Mouse (Mus musculus) granulocyte monocyte progenitor cell, adult 5-6 weeks (primary cell): ENCODE measurements around the gene Gm8298. TPM values are rescaled to one million over a fixed set of nuclear protein-coding genes. Genes with fewer than 3 reads are reported as not detected.
"Not testable (repeated sequence)": the region's sequence is repeated elsewhere in the genome, so short reads cannot be mapped to it uniquely, and the experiment has no call there.

Experiments
- ATAC-seq: replicated peaks from 2 replicates; pipeline ENCODE4 v1.8.0; 2016; ENCODE audit warnings: mild to moderate bottlenecking, moderate TSS enrichment, inconsistent platforms; ENCODE audit not compliant: poor library complexity, severe bottlenecking
- total RNA-seq, 2 experiments: library from RNA; stranded (forward) in 1 of 2; stranded (reverse) in 1 of 2; fragments of 200-712, 200-1000 nt in 1 of 2; fragments of >200 nt in 1 of 2; fragmentation: Nextera tagmentation in 1 of 2; gene quantifications; 2 replicates each; pipeline ENCODE4 v1.2.3; 2014 to 2017

Gm8298 gene
- total RNA-seq (2014; fragmentation: Nextera tagmentation) (not detected in 2 replicates), total RNA-seq (2017) (not detected in 2 replicates)

DNA sequence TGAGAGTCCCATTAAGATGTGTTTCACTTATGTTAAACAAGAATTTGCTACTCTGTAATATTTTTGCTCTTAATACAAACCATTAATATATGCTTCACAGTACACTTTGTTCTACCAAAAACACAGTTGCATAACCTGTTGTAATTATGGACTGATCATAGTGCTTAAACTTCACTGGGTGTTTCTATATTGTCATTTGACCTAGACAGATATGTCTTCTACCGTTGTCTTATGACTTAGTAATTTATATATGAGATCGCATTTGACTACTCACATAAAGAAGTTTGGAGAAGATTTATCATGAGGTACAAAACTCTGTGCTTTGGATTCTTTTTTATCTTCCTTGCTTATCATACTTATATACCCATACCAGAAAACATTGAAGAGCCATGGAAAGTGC, at the start of gene Gm8298:
Gene Gm8298 (plus strand): TSS at position 301 of the 400 bp plus-strand sequence.
- no peak for ATAC-seq

GRCm38 (mm10) chr3:59813169-59813568, 47.7 kb upstream of the Gm8298 start:
- ATAC-seq = no peak

GRCm38 (mm10) chr3:59870765-59871164, 9.9 kb downstream of the Gm8298 start:
- ATAC-seq = peak; percentile 56; the same call in 1 of the 2 replicates

- ATAC-seq = not testable (repeated sequence)
Measured at GRCm38 (mm10) chr3:59877601-59878000, 16.8 kb downstream of the Gm8298 start.

DNA sequence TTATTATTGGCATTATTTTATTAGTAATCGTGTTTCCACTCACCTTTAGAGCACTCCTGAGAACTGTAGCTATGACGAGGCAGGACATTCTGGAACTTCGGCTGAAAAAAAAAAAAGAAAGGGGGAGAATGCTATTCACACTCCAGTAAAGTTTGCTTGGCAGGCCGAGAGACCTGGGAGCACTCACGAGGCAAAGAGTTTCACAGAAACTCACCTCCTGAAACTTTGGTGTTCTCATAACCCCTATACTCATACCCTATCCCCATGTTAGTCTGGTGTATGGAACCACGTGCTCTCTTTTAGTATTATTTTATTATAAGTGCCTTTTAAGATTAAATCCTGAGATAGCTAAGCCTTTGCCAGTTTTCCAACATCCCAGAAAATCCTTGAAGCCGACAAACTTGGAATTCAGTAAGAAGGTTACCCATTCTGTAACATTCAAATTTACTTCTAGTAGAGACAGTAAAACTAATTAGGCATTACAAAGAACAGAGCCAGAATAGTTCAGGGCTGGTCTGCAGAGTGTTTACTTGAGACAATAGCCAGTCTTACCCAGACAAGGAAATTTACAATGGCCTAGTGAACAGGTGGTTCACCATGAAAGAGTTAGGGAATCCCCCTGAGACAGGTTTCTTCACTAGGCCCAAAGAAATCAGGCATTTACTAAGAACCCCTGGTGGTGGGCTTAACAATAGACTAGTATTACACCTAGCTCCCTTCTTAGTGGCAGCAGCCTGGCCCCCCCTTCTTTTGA, 19.1 kb downstream of the Gm8298 start:
- not testable (repeated sequence) for ATAC-seq

- peak; percentile 27; the same call in 1 of the 2 replicates for ATAC-seq
Measured at GRCm38 (mm10) chr3:59893276-59893675, 32.4 kb downstream of the Gm8298 start.

DNA sequence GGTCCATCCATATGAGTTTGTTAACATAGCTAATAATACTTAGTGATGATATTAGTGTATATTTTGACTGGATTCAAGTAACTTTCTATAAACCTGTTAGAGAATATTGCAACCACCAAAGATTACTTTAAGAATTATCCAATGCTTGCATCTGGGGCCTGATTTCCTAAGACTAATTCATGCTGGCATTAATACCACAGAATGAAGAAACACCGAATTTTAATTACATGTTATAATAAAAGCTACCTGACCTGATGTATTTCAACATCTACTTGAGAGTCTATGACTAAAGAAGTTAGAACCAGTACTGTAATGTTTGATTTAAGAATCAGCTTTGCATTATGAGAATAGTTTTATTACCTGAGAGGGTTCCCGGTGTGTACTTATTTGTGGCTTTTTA, 64.1 kb downstream of the Gm8298 start, which contains the start of gene C130079G13Rik:
Gene C130079G13Rik (plus strand): TSS at position 301 of the 400 bp plus-strand sequence.
- ATAC-seq = no peak

Other genes starting within 250 kb of the Gm8298 start
- gene Gm5538, start 131.3 kb upstream of the Gm8298 start, total RNA-seq (2014; fragmentation: Nextera tagmentation) = not detected in 2 replicates
- gene Gm5538, start 131.3 kb upstream of the Gm8298 start, total RNA-seq (2017) = not detected in 2 replicates
- not detected in 2 replicates for gene C130079G13Rik, start 64.2 kb downstream of the Gm8298 start, total RNA-seq (2014; fragmentation: Nextera tagmentation)
- not detected in 2 replicates for gene C130079G13Rik, start 64.2 kb downstream of the Gm8298 start, total RNA-seq (2017)
- gene Aadacl2, start 145.7 kb downstream of the Gm8298 start, total RNA-seq (2014; fragmentation: Nextera tagmentation) = not detected in 2 replicates
- gene Aadacl2, start 145.7 kb downstream of the Gm8298 start, total RNA-seq (2017) = not detected in 2 replicates
- not detected in 2 replicates for gene Aadac, start 164.7 kb downstream of the Gm8298 start, total RNA-seq (2014; fragmentation: Nextera tagmentation)
- gene Aadac, start 164.7 kb downstream of the Gm8298 start, total RNA-seq (2017) = not detected in 2 replicates
- gene Sucnr1, start 220.8 kb downstream of the Gm8298 start, total RNA-seq (2014; fragmentation: Nextera tagmentation) = not detected in 2 replicates
- gene Sucnr1, start 220.8 kb downstream of the Gm8298 start, total RNA-seq (2017) = not detected in 2 replicates